Mouse (Mus musculus): ENCODE results near the gene Tspan5. TPM values are rescaled to one million over a fixed set of nuclear protein-coding genes. Genes with fewer than 3 reads are reported as not detected.
A peak's percentile ranks its signal among the peaks of the same experiment; 100 is the strongest.

Tspan5 gene
- polyA plus RNA-seq, 1 experiment: 67.1 TPM

DNA sequence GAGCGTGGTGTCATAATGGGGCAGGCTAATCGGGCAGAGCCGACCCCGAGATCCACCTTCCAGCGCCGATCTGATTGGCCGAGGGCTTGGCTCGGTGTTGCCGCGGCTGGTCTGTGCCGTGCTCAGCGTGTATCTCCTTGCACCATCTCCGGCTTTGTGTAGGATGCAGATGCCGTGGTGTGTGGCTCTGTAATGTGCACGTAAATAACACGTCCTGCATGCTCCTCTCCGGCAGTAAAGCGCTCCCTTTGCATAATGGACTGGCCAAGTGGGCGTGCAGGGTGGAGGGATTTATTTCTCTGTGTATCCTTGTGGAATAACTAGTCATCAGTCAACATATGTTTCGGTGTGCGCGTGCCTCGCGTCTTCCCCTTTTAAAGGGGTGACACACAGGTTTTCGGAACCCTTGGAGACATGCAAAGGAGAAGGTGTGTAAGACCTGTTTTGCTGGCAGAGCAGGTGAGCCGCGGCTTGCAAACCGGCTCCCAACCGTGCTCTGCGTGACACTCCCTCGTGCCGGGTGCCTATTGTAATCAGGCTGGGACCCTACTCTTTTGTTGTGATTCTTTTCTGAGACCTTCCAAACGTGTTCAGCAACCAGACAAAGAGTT lies 1.2 kb downstream of the Tspan5 start:
- peak; percentile 51 for DNase-seq (ENCODE audit: low spot score)

GRCm38 (mm10) chr3:138744030-138744774 lies 2.2 kb downstream of the Tspan5 start:
- DNase-seq (ENCODE audit: low spot score): no peak

DNA sequence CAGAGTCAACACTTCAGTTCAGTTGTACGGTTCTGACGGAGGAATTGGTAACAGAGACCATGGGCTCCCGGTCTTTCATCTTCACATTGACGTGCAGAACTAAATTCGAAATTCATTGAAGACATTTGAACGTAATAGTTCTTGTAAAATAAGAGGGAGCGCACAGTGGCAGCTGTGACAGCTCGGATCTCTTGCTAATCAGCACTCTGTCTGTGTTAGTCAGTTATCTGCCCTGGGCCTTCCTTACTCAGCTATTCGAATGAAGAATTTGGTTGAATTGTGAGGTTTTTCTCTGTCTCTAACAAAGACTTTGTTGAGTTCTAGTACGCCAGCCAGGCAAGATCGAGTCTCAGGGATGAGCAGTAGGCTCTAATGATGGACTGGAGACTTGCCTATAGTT lies 3.1 kb downstream of the Tspan5 start:
- no peak for DNase-seq (ENCODE audit: low spot score)

DNA sequence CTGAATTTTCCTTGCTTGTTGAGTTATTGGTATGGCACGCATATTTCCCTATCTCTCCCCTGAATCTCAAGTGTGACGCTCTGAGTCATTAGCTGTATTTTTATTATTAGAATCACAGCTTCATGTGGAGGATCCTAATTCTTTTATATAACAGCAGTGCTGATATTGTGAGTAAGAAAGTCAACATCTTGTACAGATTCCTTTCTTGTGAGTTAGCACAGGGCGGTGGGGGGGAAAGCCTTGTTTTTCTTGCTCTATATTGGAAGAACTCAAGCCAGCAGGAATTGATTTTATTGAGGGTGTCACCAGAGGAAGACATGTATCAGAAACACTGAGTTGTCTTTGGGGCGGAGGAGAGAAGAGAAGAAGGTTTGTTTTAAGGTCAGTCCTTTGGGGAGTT lies 3.6 kb downstream of the Tspan5 start:
- DNase-seq (ENCODE audit: low spot score): no peak

- DNase-seq (ENCODE audit: low spot score): no peak
These were observed 4.6 kb downstream of the Tspan5 start for GRCm38 (mm10) chr3:138746556-138746955.

GRCm38 (mm10) chr3:138747035-138747434 lies 5.0 kb downstream of the Tspan5 start:
- DNase-seq (ENCODE audit: low spot score): no peak

DNA sequence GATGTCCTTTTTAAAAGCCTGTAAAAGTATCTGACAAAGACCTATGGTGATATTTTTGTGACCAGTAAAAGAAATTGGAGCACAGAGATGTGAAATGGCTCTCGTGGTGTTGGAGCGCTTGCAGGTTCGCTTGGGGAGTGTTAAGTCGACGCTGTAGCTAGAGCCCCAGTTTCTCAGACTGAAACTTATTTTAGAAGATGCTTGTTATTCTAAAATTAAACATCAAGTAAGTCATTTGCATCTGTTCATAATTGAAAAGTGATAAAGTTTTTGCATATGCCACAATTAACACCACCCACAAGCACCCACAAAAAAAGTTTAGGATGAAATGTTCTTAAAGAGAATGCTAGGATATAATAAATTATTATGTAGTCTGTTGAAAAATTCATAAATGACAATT lies 6.0 kb downstream of the Tspan5 start:
- no peak for DNase-seq (ENCODE audit: low spot score)

- DNase-seq (ENCODE audit: low spot score): no peak
These were observed 7.7 kb downstream of the Tspan5 start for GRCm38 (mm10) chr3:138749645-138750044.

GRCm38 (mm10) chr3:138751328-138751727 lies 9.3 kb downstream of the Tspan5 start:
- no peak for DNase-seq (ENCODE audit: low spot score)

GRCm38 (mm10) chr3:138752056-138752455 lies 10.1 kb downstream of the Tspan5 start:
- no peak for DNase-seq (ENCODE audit: low spot score)

GRCm38 (mm10) chr3:138752769-138753168 lies 10.8 kb downstream of the Tspan5 start:
- no peak for DNase-seq (ENCODE audit: low spot score)

- no peak for DNase-seq (ENCODE audit: low spot score)
These were observed 11.3 kb downstream of the Tspan5 start for GRCm38 (mm10) chr3:138753182-138753885.

GRCm38 (mm10) chr3:138754328-138754727 lies 12.3 kb downstream of the Tspan5 start:
- DNase-seq (ENCODE audit: low spot score): no peak

DNA sequence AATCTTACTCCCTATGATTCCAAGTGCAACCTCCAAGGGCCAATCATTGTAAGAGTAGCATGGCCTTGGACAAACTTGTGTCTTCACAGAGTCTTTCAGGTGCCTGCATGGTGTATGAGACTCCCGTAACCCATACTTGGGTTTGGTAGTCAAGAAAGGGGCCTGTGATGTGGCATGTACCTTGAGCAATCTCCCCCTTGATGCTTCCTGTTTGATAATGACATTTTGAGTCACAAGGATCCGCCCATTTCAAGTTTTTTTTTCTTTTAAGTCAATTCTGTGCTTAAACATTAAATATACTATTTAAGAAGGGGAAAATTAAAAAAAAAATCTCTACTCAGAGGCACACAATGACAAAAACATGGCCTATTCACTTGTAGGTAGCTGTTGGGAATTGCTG lies 15.3 kb downstream of the Tspan5 start:
- DNase-seq (ENCODE audit: low spot score): no peak

GRCm38 (mm10) chr3:138759968-138760684 lies 18.1 kb downstream of the Tspan5 start:
- no peak for DNase-seq (ENCODE audit: low spot score)

- DNase-seq (ENCODE audit: low spot score): no peak
These were observed 18.7 kb downstream of the Tspan5 start for GRCm38 (mm10) chr3:138760685-138761119.

- DNase-seq (ENCODE audit: low spot score): no peak
These were observed 19.5 kb downstream of the Tspan5 start for GRCm38 (mm10) chr3:138761531-138761930.

- no peak for DNase-seq (ENCODE audit: low spot score)
These were observed 21.9 kb downstream of the Tspan5 start for GRCm38 (mm10) chr3:138763941-138764340.

- DNase-seq (ENCODE audit: low spot score): no peak
These were observed 22.8 kb downstream of the Tspan5 start for GRCm38 (mm10) chr3:138764782-138765181.

DNA sequence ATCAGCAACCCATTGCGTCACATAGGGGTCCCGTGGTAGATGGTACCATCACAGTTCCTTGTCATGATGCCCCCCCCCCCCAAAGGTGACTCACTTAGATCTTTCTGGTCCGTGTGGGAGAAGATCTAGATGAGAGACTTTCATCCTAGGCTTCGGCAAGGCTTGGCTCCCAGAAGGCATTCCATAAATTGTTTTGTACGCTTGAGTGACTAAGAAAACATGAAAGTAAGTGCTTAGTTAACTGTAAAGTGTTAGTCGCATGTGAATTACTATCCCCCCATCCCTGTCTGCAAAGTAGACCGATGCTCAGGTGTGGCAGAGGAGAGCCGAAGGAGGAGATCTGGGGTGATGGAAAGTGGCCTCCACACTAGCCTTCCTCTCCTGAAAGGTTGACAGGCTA lies 25.0 kb downstream of the Tspan5 start:
- no peak for DNase-seq (ENCODE audit: low spot score)

DNA sequence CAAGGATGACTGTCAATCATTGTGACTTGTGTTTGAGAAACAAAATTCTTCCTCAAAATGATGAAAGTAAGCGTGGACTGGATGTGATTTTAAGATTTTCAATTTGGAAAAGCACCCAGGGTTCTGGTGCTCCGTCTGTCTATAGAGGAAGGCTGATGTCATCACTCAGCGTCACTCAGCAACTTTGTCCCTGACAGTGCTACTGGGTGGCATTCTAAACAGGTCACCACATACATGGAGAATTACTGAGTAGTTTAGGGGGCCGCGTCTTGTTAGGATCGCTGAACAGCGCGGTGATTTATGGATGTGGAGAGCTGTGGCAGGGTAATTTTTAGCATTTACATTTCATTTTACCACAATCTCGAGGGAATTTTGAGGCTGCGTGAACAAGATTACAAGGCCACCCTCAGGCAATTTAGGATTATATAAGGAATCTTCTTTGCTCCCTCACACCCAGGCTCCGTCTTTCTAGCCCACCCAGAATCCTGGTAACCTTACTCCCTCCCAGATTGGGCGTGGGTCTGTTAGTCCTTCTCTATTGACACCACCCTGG lies 26.6 kb downstream of the Tspan5 start:
- no peak for DNase-seq (ENCODE audit: low spot score)

Measured in urinary bladder, adult 2 months (tissue).